Mouse (Mus musculus): ENCODE data around the gene Frem2.

- TF ChIP-seq TAL1 (IDR thresholded peaks at IDR 0.05; ENCODE audit: low read length) = no peak
- TF ChIP-seq GATA1 (IDR thresholded peaks at IDR 0.05; ENCODE audit: low read length) = no peak
These were observed 183.0 kb downstream of the Frem2 start for GRCm38 (mm10) chr3:53474179-53474578.

Data from erythroblast, embryonic 14.5 days (primary cell).